Mouse (Mus musculus) monocyte, adult 5-6 weeks (primary cell): ENCODE measurements around the gene Gatb. TPM values are rescaled to one million over a fixed set of nuclear protein-coding genes. Genes with fewer than 3 reads are reported as not detected.

Experiments used
- ATAC-seq: fragments of 153-309, 156-312 bp; replicated peaks from 2 replicates; pipeline ENCODE4 v1.8.0; 2017; ENCODE audit warnings: mild to moderate bottlenecking; ENCODE audit not compliant: low TSS enrichment, insufficient number of reproducible peaks, severe bottlenecking, poor library complexity, low FRiP score
- total RNA-seq: library from RNA; stranded (forward); fragments of 200-1000, 200-491, 200-594 nt; gene quantifications from 3 replicates; pipeline ENCODE4 v1.2.3, GENCODE M21; 2017

Gene Gatb
- total RNA-seq, 1 experiment from 2014 or later: 4.9 TPM

DNA sequence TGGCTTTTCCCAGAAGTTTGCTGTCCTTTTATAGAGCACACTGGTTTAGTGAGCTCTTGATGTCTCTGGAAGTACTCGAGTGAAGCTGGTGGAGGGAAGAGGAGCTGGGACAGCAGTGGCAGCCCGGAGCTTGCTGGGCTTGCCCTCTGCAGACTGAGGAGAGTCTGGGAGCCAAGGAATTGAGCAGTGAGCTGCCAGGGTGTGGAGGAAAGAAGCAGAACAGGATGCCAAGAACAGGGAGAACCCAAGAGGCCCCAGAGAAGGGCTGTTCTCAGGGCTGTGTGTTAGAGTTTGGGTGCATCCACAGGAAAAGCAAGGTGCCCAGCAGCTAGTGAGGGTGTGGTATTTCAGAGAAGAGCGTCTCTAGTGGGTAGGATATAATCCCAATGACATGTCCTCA lies 67.8 kb downstream of the Gatb start:
- no peak for ATAC-seq

- no peak for ATAC-seq
Observed at GRCm38 (mm10) chr3:85644814-85645213, 70.9 kb downstream of the Gatb start.

GRCm38 (mm10) chr3:85645517-85646004 lies 71.6 kb downstream of the Gatb start:
- no peak for ATAC-seq

DNA sequence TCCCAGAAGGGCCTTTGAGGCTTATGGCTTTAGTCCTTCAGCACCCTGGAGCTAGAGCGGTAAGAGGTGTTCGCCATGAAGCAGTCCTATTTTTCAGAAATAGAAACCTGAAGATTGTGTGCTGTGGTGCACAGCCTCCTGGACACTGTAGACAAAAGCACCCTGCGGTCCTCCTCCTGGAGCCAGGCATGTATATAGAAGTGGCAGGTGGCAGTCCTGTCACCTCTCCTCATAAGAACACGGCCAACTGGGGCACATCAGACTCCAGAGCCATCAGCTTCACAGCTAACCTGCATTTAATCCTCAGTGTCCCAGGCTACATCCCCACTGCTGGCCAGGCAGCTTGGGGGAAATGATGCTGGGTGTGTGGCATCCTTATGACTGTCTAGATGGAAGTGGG lies 75.3 kb downstream of the Gatb start:
- ATAC-seq: no peak

GRCm38 (mm10) chr3:85652727-85653665 lies 79.1 kb downstream of the Gatb start:
- no peak for ATAC-seq

DNA sequence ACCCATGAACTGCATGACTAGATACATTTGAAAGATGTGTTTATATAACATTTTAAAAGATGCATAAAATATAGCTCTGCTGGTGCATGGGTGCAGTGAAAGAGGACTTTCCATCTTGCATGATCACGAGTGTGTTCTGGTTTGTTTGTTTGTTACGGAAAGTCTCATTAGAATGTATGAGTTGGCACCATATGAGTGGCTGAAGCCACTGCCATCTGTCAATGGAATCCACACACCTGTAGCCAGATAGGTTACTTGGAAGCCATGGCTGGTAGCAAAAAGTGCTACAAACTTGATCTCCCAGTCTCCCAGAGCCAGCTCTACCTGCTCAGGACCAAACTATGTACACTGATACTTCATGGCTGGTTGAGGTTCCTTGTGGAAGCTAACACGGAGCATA lies 81.6 kb downstream of the Gatb start:
- ATAC-seq: no peak

- no peak for ATAC-seq
Observed at GRCm38 (mm10) chr3:85659681-85660080, 85.8 kb downstream of the Gatb start.

DNA sequence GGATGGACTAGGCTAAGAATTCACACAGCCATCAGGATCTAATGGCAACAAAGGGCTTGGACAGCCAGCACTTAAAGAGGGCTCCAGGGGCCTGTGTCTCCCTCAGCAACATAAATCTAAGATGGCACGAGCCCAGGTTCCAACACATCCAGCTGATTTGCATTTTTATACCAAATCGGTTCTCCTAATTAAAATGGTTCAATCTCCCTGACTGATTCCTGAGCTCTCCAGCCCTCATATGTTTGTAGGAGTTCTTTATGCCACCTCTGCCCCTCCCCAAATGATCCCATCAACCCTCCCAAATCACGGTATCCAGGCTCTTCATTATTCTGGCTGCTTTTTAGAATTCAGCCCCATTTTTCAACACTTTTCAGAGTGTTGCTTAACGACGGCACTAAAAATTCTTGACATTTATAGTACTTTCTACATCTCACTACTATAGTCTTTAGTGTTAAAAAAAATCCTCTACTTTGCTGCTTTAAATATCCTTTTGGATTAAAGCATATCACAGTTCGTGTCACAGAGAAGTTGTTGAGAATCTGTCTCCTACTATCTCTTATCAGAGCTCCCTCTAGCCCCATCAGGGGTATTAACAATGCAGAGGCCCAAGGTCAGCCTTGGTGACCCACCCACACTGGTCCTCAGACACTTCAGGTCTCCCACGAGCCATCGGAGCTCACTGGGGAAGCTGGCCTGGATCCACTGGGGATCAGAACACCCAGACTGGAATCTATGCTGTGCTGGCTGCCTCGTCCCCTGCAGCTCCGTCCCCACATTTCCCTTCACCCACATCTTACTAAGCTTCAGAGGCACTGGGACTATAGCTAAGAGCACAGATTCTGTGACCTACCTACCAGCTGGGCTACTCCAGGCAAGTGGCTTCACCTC lies 88.3 kb downstream of the Gatb start:
- ATAC-seq: no peak

DNA sequence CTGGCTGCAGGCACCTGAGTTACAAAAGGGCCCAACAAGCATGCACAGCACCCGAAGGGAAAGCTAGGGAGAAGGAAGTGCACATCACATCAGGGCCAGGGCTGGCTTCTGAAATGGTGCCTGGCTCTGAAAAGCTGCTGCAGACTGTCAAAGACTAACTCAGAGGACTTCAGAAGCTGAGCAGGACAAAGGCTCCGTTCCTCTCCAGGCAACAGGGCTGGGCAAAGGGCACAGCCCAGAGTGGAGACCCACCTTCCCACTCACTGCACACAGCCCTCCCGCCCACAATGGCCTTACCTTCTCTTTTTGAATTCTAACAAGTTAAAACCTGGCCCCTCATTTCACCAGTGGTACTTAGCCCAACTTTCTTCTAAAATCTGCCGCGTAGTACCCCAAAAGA lies 89.9 kb downstream of the Gatb start:
- no peak for ATAC-seq

- no peak for ATAC-seq
Observed at GRCm38 (mm10) chr3:85664591-85665171, 90.8 kb downstream of the Gatb start.

DNA sequence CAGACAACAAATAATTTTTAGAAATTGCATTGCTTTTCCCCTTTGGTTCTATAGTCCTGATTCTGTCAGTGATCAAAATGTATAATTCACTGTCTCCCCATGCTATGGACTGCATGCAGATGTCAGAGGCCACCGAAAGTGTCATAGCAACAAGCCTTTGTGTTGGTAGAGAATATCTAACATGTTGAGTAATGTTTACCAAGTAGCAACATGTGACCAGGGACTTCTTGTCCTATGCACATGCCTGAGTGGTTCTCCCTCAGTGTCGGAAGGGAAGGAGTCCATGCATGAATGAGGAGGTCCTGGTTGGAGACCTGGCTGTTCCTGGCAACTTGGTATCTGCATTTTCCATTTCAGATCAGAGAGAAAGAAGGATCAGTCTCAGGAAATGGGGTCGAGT lies 92.2 kb downstream of the Gatb start:
- ATAC-seq: no peak

- ATAC-seq: no peak
Observed at GRCm38 (mm10) chr3:85666736-85667135, 92.8 kb downstream of the Gatb start.

- no peak for ATAC-seq
Observed at GRCm38 (mm10) chr3:85667683-85668082, 93.8 kb downstream of the Gatb start.

DNA sequence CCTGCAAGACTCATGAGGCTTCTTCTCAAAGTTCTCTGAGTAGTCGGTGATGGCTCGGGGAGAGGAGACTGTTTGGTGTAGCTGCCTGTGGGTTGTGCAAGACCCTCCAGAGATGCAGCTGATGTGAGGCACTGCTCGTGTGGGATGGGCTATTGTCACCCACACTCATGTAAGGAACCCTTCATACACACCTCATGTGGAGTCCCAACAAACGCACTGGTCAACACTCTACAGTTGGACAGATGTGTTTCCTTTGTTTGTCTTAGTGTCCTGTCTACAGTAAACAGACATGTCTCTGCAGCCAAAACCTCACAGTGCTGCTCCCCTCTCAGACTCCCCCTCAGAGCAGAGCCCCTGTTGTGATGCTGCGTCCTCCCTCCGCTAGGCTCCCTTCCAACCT lies 95.9 kb downstream of the Gatb start:
- no peak for ATAC-seq

DNA sequence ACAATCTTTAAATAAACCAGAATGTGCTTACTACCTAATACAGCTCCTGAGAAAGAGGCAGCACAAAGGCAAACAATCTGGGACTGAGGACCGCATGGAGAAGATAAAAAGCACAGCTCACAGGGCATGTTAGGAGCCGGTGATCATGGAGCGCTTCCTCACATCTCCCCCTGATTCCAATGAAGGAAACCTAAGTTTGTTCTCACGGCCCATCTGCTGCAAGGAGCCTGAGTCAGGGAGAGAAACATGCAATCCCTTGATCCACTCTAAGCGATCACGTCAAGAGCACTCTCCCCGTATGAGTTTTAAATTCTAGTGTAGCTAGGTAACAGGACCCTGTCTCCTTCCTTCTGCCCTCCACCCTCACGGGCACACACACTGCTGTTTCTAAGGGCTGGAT lies 103.2 kb downstream of the Gatb start:
- no peak for ATAC-seq

DNA sequence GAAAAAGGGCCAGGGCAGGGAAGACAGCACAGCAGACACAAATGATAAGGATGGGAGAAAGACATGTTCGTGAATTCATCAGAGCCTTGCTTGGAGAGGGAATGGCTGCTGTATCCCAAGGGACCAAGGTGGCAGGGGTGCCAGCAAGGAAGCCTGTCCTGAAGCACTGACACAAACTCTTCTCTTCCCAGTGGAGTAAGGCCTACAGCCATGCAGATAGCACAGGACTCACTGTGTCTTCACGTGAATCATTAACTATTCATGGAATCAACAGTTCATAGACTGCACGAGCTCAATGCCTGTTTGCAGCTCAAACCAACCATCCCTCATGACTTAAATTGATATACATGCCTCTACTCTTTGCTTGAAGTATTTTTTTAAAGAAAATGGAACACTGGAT lies 104.0 kb downstream of the Gatb start:
- no peak for ATAC-seq

DNA sequence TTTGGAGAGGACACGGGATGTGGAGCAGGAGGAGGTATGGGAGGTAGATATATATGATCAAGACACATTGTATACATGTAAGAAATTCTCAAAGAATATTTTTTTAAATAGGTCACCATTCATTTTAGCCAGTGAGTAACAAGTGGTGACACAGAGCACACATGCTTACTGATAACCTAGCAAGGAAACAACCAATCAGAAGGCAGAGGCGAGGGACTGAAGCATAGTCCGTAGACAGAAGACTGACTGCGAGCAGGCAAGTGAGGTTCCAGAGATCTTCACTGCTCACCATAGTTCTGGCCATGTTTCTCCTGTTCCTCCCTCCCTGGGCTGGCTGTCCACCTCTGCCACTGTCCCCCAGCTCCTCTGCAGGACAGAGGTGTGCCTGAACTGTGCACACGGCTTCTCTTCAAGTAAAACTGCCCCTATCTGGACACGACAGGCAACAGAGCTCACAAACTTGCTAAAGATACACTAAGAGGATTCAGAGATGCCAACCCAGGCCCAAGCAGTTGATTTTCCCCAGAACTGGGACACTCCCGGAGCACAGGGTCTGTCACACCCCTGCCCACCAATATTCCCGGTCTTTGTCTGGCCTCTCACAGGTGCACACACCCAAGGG lies 105.5 kb downstream of the Gatb start:
- ATAC-seq: no peak

DNA sequence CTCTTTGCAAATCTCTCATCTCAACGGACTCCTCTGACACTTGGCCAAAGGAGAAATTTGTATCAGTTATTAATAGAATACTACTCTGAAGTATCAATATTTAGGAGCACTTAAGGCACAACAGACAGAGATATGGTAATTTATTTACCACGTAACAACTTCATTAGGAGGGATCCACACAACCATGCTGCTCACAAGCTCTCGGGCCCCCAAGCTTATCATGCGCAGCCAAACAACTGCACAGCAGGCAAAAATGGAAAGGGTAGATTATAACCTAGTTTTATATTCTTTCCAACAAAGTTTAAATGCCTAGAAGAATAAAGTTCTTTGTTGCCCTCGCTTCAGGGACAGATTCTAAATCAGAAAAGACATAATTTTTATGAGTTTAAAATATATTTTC lies 106.0 kb downstream of the Gatb start:
- ATAC-seq: no peak

GRCm38 (mm10) chr3:85681136-85681535 lies 107.2 kb downstream of the Gatb start:
- no peak for ATAC-seq
